Mouse (Mus musculus): ENCODE measurements at regions not wholly inside any gene's neighbourhood (a gene's known extent, or its start where the extent isn't known, plus 50 kb on each side); places are given as distances from the start of the nearest gene placed in this dataset.

DNA sequence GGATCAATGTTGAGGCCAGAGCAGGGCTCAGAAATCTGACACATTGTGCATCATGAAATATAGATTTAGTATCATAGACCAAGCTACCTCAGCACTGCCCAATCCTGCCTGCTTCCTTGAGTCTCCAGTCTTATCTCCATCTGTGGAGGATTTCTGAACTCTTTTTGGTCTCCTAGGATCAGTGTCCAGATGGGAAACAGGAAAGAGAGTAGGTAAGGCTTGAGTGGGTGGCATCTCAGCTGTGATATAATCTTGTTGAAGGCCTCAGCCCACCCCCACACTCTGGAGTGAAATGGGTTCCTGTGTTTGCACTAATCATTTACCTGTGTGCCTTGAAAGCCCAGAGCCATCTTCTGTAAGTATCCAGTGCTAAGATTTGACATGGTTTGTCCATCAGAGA, 74.3 kb upstream of the Aff3 start:
- no peak overlapping the region for H3K27ac ChIP-seq (ENCODE audit: control insufficient read depth, insufficient read depth, low read depth, low read length, poor library complexity)
- no peak for TF ChIP-seq CTCF (IDR thresholded peaks at IDR 0.05; ENCODE audit: control insufficient read depth, insufficient read depth, low read length)
- no peak for TF ChIP-seq POLR2A (IDR thresholded peaks at IDR 0.05; ENCODE audit: borderline replicate concordance, control insufficient read depth, low read depth, low read length)
- H3K4me1 ChIP-seq (ENCODE audit: control insufficient read depth, insufficient read depth, low read length): no peaks in the 10 kb centered on the region
- no peak overlapping the region for H3K4me3 ChIP-seq (replicated peaks; ENCODE audit: control insufficient read depth, low read depth, low read length)

DNA sequence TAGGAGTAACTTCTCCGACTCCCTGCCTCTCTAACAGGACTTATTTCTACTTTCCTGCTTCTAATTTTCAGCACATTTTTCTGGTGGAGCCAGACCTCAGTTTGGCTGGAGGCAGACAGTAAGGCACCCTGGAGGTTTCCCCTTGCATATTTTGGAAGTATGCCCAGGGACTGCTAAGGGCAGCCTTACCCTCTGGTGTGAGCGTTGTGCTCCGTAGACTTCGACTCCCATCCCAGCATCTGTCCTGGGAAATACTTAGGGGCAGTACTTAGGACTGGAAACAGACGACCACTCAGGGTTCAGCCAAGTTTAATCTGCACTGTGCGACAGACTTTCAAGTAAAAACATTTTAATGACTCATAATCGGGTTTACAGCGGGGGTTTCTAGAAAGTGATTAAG, 71.0 kb upstream of the Aff3 start:
- Histone ChIP-seq H3K4me1 (ENCODE audit: control insufficient read depth, insufficient read depth, low read length) (no peaks in the 10 kb centered on the region), H3K4me3 (replicated peaks; ENCODE audit: control insufficient read depth, low read depth, low read length) (no peak overlapping the region), H3K27ac (ENCODE audit: control insufficient read depth, insufficient read depth, low read depth, low read length, poor library complexity) (no peak overlapping the region)
- no peak for TF ChIP-seq CTCF (IDR thresholded peaks at IDR 0.05; ENCODE audit: control insufficient read depth, insufficient read depth, low read length)
- TF ChIP-seq POLR2A (IDR thresholded peaks at IDR 0.05; ENCODE audit: borderline replicate concordance, control insufficient read depth, low read depth, low read length): no peak
- 79% methylated on average over 8 of the region's 8 CpGs for WGBS

DNA sequence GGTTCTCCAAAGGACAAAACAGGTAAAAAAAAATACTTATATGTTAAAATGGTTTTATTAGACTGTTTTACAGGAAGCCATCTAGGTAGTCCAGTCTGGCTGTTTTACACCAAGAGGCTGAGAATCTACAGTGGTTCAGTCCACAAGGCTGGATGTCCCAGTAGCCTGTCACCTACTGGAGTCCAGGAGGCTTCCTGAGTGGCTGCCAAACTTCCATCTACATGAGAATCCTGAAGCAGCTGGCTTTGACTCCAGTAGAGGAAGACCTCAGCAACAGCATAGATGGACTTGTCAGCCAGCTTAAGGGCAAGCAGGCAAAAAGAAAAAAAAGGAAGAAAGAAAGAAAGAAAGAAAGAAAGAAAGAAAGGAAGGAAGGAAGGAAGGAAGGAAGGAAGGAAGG, 68.4 kb upstream of the Aff3 start:
- TF ChIP-seq POLR2A (IDR thresholded peaks at IDR 0.05; ENCODE audit: borderline replicate concordance, control insufficient read depth, low read depth, low read length): no peak
- TF ChIP-seq CTCF (IDR thresholded peaks at IDR 0.05; ENCODE audit: control insufficient read depth, insufficient read depth, low read length): no peak
- Histone ChIP-seq H3K27ac (ENCODE audit: control insufficient read depth, insufficient read depth, low read depth, low read length, poor library complexity) (no peak overlapping the region), H3K4me1 (ENCODE audit: control insufficient read depth, insufficient read depth, low read length) (no peaks in the 10 kb centered on the region), H3K4me3 (replicated peaks; ENCODE audit: control insufficient read depth, low read depth, low read length) (no peak overlapping the region)

DNA sequence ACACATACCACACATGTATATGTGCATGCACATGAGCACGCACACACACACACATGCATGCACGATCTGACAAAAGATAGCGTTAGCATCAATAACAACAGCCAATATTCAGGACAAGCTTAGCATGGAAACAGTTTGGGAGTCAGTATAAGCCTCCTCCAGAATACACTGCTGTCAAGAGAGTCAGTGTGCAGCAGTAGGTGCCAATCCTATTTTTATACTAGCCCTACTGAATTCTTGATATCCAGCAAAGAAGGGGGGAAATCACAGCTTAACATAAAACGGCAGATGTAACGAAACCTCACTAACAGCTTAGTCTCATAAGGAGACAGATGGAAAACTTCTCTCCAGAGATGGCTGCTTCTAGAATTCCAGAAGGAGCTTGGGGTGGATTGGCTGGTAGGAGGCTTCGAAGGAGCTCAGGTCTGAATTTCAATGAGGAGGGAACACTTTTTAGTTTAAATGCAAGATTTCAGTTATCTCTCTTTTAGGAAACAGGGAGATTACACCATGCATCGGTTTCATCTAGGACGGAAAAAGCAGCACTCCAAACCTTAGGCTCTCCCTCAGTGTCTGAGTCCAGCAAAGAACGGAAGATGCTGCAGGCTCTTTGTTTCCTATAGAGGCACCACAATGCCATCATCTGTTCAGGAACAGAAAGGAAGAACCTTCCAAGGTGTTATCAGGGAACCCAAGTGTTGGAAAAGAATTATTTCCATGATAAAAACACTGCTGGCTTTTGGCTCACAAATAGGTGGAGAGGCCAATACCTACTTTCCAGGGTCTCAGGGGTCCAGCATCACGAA, 65.4 kb upstream of the Aff3 start:
- no peaks in the 10 kb centered on the region for H3K4me1 ChIP-seq (ENCODE audit: control insufficient read depth, insufficient read depth, low read length)
- TF ChIP-seq POLR2A (IDR thresholded peaks at IDR 0.05; ENCODE audit: borderline replicate concordance, control insufficient read depth, low read depth, low read length): no peak
- TF ChIP-seq CTCF (IDR thresholded peaks at IDR 0.05; ENCODE audit: control insufficient read depth, insufficient read depth, low read length): no peak
- WGBS: 83% methylated on average over 10 of the region's 10 CpGs
- H3K27ac ChIP-seq (ENCODE audit: control insufficient read depth, insufficient read depth, low read depth, low read length, poor library complexity): no peak overlapping the region
- no peak overlapping the region for H3K4me3 ChIP-seq (replicated peaks; ENCODE audit: control insufficient read depth, low read depth, low read length)

DNA sequence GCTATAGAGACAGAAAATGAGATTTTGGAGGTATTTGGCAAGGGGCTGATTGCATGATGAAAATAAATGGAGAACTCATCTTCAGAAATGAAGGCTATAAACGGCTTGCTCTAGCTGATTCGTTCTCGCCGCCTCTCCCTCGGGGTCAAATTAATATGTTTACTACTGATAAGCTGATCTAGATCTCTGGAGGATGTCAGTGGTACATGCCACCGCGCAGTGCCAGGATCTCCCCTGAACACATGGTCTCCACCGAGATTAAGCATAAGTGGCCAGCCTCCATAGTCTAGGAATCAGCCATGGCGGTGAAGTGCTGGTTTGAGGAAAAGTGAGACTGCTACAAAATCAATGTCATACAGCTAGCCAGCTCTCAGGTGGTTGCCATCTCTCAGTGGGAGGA, 61.0 kb upstream of the Aff3 start:
- Histone ChIP-seq H3K4me3 (replicated peaks; ENCODE audit: control insufficient read depth, low read depth, low read length) (no peak overlapping the region), H3K27ac (ENCODE audit: control insufficient read depth, insufficient read depth, low read depth, low read length, poor library complexity) (no peak overlapping the region)
- WGBS: 48% methylated on average over 9 of the region's 9 CpGs

DNA sequence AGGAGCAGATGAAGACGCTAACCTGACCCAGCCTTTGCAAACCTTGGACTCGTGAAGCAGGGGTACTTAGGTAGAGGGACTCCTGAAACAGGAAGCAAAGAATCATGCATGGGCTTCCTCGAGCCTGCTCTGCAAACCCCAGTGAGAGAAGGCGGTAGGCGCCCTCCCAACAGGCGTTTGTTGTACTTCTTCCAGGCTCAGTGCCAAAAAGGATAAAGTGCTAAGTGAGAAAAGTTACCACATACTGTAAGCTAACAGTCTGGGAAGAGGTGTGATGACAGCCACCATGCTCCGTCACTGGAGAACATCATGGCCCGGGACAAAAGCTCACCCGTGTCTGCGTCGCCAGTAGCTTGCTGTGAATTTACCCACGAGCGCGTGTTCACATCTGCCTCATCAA, 59.9 kb upstream of the Aff3 start:
- no peak for TF ChIP-seq POLR2A (IDR thresholded peaks at IDR 0.05; ENCODE audit: borderline replicate concordance, control insufficient read depth, low read depth, low read length)
- no peak for TF ChIP-seq CTCF (IDR thresholded peaks at IDR 0.05; ENCODE audit: control insufficient read depth, insufficient read depth, low read length)
- H3K27ac ChIP-seq (ENCODE audit: control insufficient read depth, insufficient read depth, low read depth, low read length, poor library complexity): no peak overlapping the region
- no peaks in the 10 kb centered on the region; the same call in 1 of the 2 replicates for H3K4me1 ChIP-seq (ENCODE audit: control insufficient read depth, insufficient read depth, low read length)
- H3K4me3 ChIP-seq (replicated peaks; ENCODE audit: control insufficient read depth, low read depth, low read length): no peak overlapping the region
- WGBS: 74% methylated on average over 14 of the region's 14 CpGs

More for the DNA sequence above, 61.0 kb upstream of the Aff3 start:
- H3K4me1 ChIP-seq (ENCODE audit: control insufficient read depth, insufficient read depth, low read length): no peaks in the 10 kb centered on the region; the same call in 1 of the 2 replicates
- TF ChIP-seq CTCF (IDR thresholded peaks at IDR 0.05; ENCODE audit: control insufficient read depth, insufficient read depth, low read length): no peak
- no peak for TF ChIP-seq POLR2A (IDR thresholded peaks at IDR 0.05; ENCODE audit: borderline replicate concordance, control insufficient read depth, low read depth, low read length)

DNA sequence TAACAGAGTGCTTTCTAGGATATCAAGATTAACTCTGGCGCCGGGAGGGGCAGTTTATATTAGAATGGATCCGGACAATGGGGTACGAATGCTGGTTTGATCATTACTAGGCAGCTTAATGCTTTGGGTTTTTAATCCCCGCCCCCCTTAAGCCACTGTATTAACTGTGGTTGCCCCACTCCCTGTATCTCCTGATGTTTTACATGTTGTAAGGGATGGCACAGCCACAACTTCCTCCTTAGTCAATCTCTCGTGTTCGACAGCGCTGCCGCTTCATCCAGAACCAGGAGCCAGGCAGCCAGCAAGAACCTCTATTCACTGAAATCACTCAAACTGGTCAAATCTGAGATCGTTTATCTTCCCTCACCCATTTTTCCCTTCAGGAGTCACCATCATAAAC, 57.4 kb upstream of the Aff3 start:
- no peak for TF ChIP-seq CTCF (IDR thresholded peaks at IDR 0.05; ENCODE audit: control insufficient read depth, insufficient read depth, low read length)
- TF ChIP-seq POLR2A (IDR thresholded peaks at IDR 0.05; ENCODE audit: borderline replicate concordance, control insufficient read depth, low read depth, low read length): no peak
- 40% methylated on average over 10 of the region's 10 CpGs for WGBS
- H3K4me1 ChIP-seq (ENCODE audit: control insufficient read depth, insufficient read depth, low read length): no peaks in the 10 kb centered on the region; the same call in 1 of the 2 replicates

DNA sequence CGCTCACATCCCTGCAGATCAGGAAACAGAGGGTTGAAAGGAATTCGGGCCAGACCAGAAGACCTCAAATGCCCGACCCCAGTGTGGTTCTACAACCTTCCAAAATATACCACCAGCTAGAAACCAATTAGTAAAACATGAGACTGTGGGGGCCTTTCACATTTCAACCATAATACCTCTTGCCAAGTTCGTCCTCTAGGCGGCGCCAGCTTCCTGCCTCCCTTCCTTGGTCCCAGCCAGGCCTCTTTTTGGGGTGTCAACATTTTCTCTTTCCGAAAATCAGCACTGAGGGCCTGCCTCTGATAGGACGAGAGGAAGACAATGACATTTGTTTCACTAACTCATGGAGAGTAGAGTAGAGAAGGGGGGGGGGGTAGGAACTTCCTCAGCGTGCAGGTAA, 55.5 kb upstream of the Aff3 start:
- Histone ChIP-seq H3K4me3 (replicated peaks; ENCODE audit: control insufficient read depth, low read depth, low read length) (no peak overlapping the region), H3K27ac (ENCODE audit: control insufficient read depth, insufficient read depth, low read depth, low read length, poor library complexity) (no peak overlapping the region), H3K4me1 (ENCODE audit: control insufficient read depth, insufficient read depth, low read length) (no peaks in the 10 kb centered on the region; the same call in 1 of the 2 replicates)
- WGBS: 40% methylated on average over 9 of the region's 9 CpGs
- TF ChIP-seq CTCF (IDR thresholded peaks at IDR 0.05; ENCODE audit: control insufficient read depth, insufficient read depth, low read length) (peak; percentile 47; the same call in 1 of the 2 replicates), POLR2A (IDR thresholded peaks at IDR 0.05; ENCODE audit: borderline replicate concordance, control insufficient read depth, low read depth, low read length) (no peak)

More for the DNA sequence above, 57.4 kb upstream of the Aff3 start:
- no peak overlapping the region for H3K27ac ChIP-seq (ENCODE audit: control insufficient read depth, insufficient read depth, low read depth, low read length, poor library complexity)
- no peak overlapping the region for H3K4me3 ChIP-seq (replicated peaks; ENCODE audit: control insufficient read depth, low read depth, low read length)
